Mouse (Mus musculus): ENCODE measurements around the gene Cd99l2.

DNA sequence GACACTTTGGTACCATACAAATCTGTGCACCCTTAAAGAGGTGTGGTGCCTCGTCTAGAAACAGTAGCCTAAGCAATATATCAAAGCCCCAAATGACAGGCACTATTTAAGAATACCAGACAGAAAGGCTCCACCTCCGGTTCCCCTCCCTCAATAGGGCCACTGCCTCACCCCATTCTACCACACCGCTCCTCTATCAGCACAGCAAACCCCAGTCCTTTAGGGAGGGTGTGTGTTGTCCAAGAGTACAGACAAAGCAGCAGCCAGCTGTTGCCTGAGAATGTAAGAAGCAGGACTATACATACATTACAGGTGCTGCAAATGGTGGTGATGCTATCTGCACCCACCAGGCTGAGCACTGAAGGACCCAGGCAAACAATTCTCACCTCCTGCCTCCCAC lies 17.2 kb downstream of the Cd99l2 start:
- TF ChIP-seq CTCF (IDR thresholded peaks at IDR 0.05; ENCODE audit: low read depth, low read length) (no peak), POLR2A (IDR thresholded peaks at IDR 0.05; ENCODE audit: insufficient read depth, low read length) (no peak), EP300 (IDR thresholded peaks at IDR 0.05; ENCODE audit: insufficient read depth, low read depth, low read length) (no peak)
